Comparison of ENCODE assay signal across 9 mouse cellular contexts in genomic region chr17:29493461-29493980, GRCm38 (mm10). TPM values are rescaled to one million over a fixed set of nuclear protein-coding genes. Genes with fewer than 3 reads are reported as not detected.
A peak's percentile ranks its signal among the peaks of the same experiment; 100 is the strongest.
DNase-seq lines count a peak whose midpoint lies in the region; ATAC-seq and TF ChIP-seq lines count a peak whose summit lies in the region.
"Had no signal": no experiment of that assay in that cellular context is flagged by ENCODE, and none has a peak within 500 bp of the region (broad histone marks: within the 10 kb centered on the region; RNA-seq: fewer than 3 reads in every experiment).

No protein-coding gene starts in this region.

- H3K79me2 ChIP-seq in myocyte (ENCODE audit: control insufficient read depth, insufficient read depth), result no peaks in the 10 kb centered on the region

- H3K4me3 ChIP-seq in lung, embryonic 16.5 days (ENCODE audit: low read length), result peak overlapping the region; percentile 78
- H3K4me3 ChIP-seq in intestine, embryonic 16.5 days (ENCODE audit: low read length), result peak overlapping the region; percentile 92; the same call in 1 of the 2 replicates
- H3K4me3 ChIP-seq in myocyte, result peak overlapping the region; percentile 83

- H3K36me3 ChIP-seq in lung, embryonic 16.5 days (ENCODE audit: control insufficient read depth, insufficient read depth, low read length), result peaks cover 2% of the 10 kb centered on the region; the same call in 1 of the 2 replicates
- H3K36me3 ChIP-seq in intestine, embryonic 16.5 days (ENCODE audit: control insufficient read depth, insufficient read depth, low read length), result no peaks in the 10 kb centered on the region; the same call in 1 of the 2 replicates
- H3K36me3 ChIP-seq in myocyte (ENCODE audit: control insufficient read depth, insufficient read depth), result peaks cover 8% of the 10 kb centered on the region

- DNase-seq in cerebellum, adult 9-11 months, result peak; percentile 21
- DNase-seq in cerebellum, postnatal 36 days, result no peak
- DNase-seq in lung, postnatal 4 days, result no peak
- DNase-seq in frontal cortex, adult 2 months (ENCODE audit: extremely low spot score in 1 of 2, low spot score in 1 of 2), result no peak
- no peak for DNase-seq in left cerebral cortex, postnatal 10 days (ENCODE audit: extremely low spot score in 1 of 2, low spot score in 2 of 2)

- H3K4me1 ChIP-seq in lung, embryonic 16.5 days (replicated peaks; ENCODE audit: control insufficient read depth, insufficient read depth, low read length), result peaks cover 21% of the 10 kb centered on the region
- H3K4me1 ChIP-seq in intestine, embryonic 16.5 days (ENCODE audit: control insufficient read depth, insufficient read depth, low read length), result peaks cover 13% of the 10 kb centered on the region

- intact Hi-C loops in left cerebral cortex, postnatal 10 days (cut with DNase I), result loop anchor here (2.0 to 5.0 kb wide), 2 partner anchors 56 to 97 kb away; no protein-coding TSS in a partner anchor

- 75% methylated on average over 11 of the region's 11 CpGs for WGBS in lung, embryonic 16.5 days
- WGBS in intestine, embryonic 16.5 days, result 75% methylated on average over 11 of the region's 11 CpGs

- H3ac ChIP-seq in myocyte (ENCODE audit: control insufficient read depth, insufficient read length), result no peak overlapping the region

- no peak for TF ChIP-seq POLR2A in myocyte (IDR thresholded peaks at IDR 0.05; ENCODE audit: insufficient read length, low read depth)

- ATAC-seq in lung, embryonic 16.5 days (ENCODE audit: low read depth), result no peak
- ATAC-seq in intestine, embryonic 16.5 days, result no peak

- H3K27me3 ChIP-seq in lung, embryonic 16.5 days (ENCODE audit: control insufficient read depth, insufficient read depth, low read depth, low read length), result no peaks in the 10 kb centered on the region
- no peaks in the 10 kb centered on the region for H3K27me3 ChIP-seq in intestine, embryonic 16.5 days (replicated peaks; ENCODE audit: control insufficient read depth, insufficient read depth, low read length)
- H3K27me3 ChIP-seq in myocyte (ENCODE audit: control insufficient read depth, insufficient read depth, insufficient read length), result no peaks in the 10 kb centered on the region

- H3K9me3 ChIP-seq in lung, embryonic 16.5 days (ENCODE audit: control insufficient read depth, low read length), result no peaks in the 10 kb centered on the region
- no peaks in the 10 kb centered on the region for H3K9me3 ChIP-seq in intestine, embryonic 16.5 days (ENCODE audit: control insufficient read depth, low read length)

- H3K9ac ChIP-seq in lung, embryonic 16.5 days (ENCODE audit: low read length), result no peak overlapping the region
- no peak overlapping the region; the same call in 1 of the 2 replicates for H3K9ac ChIP-seq in intestine, embryonic 16.5 days (ENCODE audit: low read depth, low read length)

- H3K27ac ChIP-seq in lung, embryonic 16.5 days (ENCODE audit: low read length), result no peak overlapping the region
- H3K27ac ChIP-seq in intestine, embryonic 16.5 days (ENCODE audit: low read length), result no peak overlapping the region

- peak overlapping the region; percentile 93 for H3K4me2 ChIP-seq in lung, embryonic 16.5 days (ENCODE audit: low read depth, low read length)
- peak overlapping the region; percentile 83; the same call in 1 of the 2 replicates for H3K4me2 ChIP-seq in intestine, embryonic 16.5 days (ENCODE audit: low read depth, low read length)
- H3K4me2 ChIP-seq in myocyte (ENCODE audit: low read depth), result peak overlapping the region; percentile 93

TF ChIP-seq in myocyte, 11 proteins besides CTCF, POLR2A, EP300 and RAD21:
- TF ChIP-seq CEBPB (IDR thresholded peaks at IDR 0.05; ENCODE audit: insufficient read depth, poor library complexity, severe bottlenecking), result no peak
- no peak for TF ChIP-seq MAX (IDR thresholded peaks at IDR 0.05; ENCODE audit: low read depth)
- no peak for TF ChIP-seq MYOG (IDR thresholded peaks at IDR 0.05; ENCODE audit: control insufficient read depth in 1 of 3, insufficient read depth in 1 of 3, insufficient read length in 2 of 3, low read depth in 2 of 3)
- TF ChIP-seq TCF12 (IDR thresholded peaks at IDR 0.05; ENCODE audit: insufficient read depth, poor library complexity, severe bottlenecking), result no peak
- no peak for TF ChIP-seq REST (IDR thresholded peaks at IDR 0.05; ENCODE audit: insufficient read depth, insufficient read length)
- TF ChIP-seq USF1 (IDR thresholded peaks at IDR 0.05; ENCODE audit: low read depth), result no peak
- no peak for TF ChIP-seq SRF (IDR thresholded peaks at IDR 0.05; ENCODE audit: control insufficient read depth, insufficient read length, low read depth)
- TF ChIP-seq MYOD1 (IDR thresholded peaks at IDR 0.05; ENCODE audit: control insufficient read depth in 1 of 3, insufficient read length in 2 of 3, low read depth in 2 of 3), result no peak
- no peak for TF ChIP-seq TCF3 (IDR thresholded peaks at IDR 0.05; ENCODE audit: insufficient read length, low read depth)
- no peak for TF ChIP-seq POLR2AphosphoS2 (IDR thresholded peaks at IDR 0.05; ENCODE audit: insufficient read length, low read depth)

RNA-seq across cellular contexts. Expression of gene Pim1, which starts 3.0 kb away (rescaled TPM):
- 15.6 and 16.6 TPM in 2 replicates for polyA plus RNA-seq in lung, embryonic 16.5 days (2015; fragmentation: Nextera tagmentation; extraction: Ambion mirVana)
- 11.8 and 12.8 TPM in 2 replicates for polyA plus RNA-seq in intestine, embryonic 16.5 days (2015; fragmentation: Nextera tagmentation; extraction: Ambion mirVana)
- polyA plus RNA-seq in myocyte (2012; fragmentation: generic; extraction: Trizol), result 16.3 TPM
- polyA plus RNA-seq in frontal cortex, adult 2 months (2012; rRNA removed), result 3.2 and 3.7 TPM in 2 replicates
- total RNA-seq in left cerebral cortex, postnatal 10 days (2021), result 1 to 10 TPM; 3.7 to 5.2 TPM

RNA-seq across cellular contexts. Expression of gene Gm17657, which starts 55.9 kb away (rescaled TPM):
- not detected in 2 replicates for polyA plus RNA-seq in lung, embryonic 16.5 days (2015; fragmentation: Nextera tagmentation; extraction: Ambion mirVana)
- polyA plus RNA-seq in intestine, embryonic 16.5 days (2015; fragmentation: Nextera tagmentation; extraction: Ambion mirVana), result not detected in 2 replicates
- not detected for polyA plus RNA-seq in myocyte (2012; fragmentation: generic; extraction: Trizol)
- polyA plus RNA-seq in frontal cortex, adult 2 months (2012; rRNA removed), result not detected in 2 replicates
- total RNA-seq in left cerebral cortex, postnatal 10 days (2021), result not detected
- total RNA-seq: hematopoietic stem cell, adult 5-6 weeks had no signal

RNA-seq across cellular contexts. Expression of gene Tbc1d22b, which starts 56.1 kb away (rescaled TPM):
- polyA plus RNA-seq in lung, embryonic 16.5 days (2015; fragmentation: Nextera tagmentation; extraction: Ambion mirVana), result 12.6 and 14.9 TPM in 2 replicates
- polyA plus RNA-seq in intestine, embryonic 16.5 days (2015; fragmentation: Nextera tagmentation; extraction: Ambion mirVana), result 12.4 and 12.6 TPM in 2 replicates
- 9.0 TPM for polyA plus RNA-seq in myocyte (2012; fragmentation: generic; extraction: Trizol)
- 35.5 and 35.8 TPM in 2 replicates for polyA plus RNA-seq in frontal cortex, adult 2 months (2012; rRNA removed)
- 10 to 100 TPM; 47.1 to 48.1 TPM for total RNA-seq in left cerebral cortex, postnatal 10 days (2021)

RNA-seq across cellular contexts. Expression of gene Tmem217, which starts 58.7 kb away (rescaled TPM):
- polyA plus RNA-seq in lung, embryonic 16.5 days (2015; fragmentation: Nextera tagmentation; extraction: Ambion mirVana), result 0.85 and 1.1 TPM in 2 replicates
- 0.33 and 0.87 TPM in 2 replicates for polyA plus RNA-seq in intestine, embryonic 16.5 days (2015; fragmentation: Nextera tagmentation; extraction: Ambion mirVana)
- polyA plus RNA-seq in myocyte (2012; fragmentation: generic; extraction: Trizol), result not detected
- 0.16 and 0.88 TPM in 2 replicates for polyA plus RNA-seq in frontal cortex, adult 2 months (2012; rRNA removed)
- not detected for total RNA-seq in left cerebral cortex, postnatal 10 days (2021)
- total RNA-seq: hematopoietic stem cell, adult 5-6 weeks had no signal
